Mouse (Mus musculus) hematopoietic multipotent progenitor cell, adult 10-12 weeks (in vitro differentiated cells): Measurements from ENCODE around the gene Eogt. TPM values are rescaled to one million over a fixed set of nuclear protein-coding genes. Genes with fewer than 3 reads are reported as not detected.

ENCODE experiments used
- polyA plus RNA-seq: library from polyadenylated mRNA; stranded (reverse); fragments of >175 nt; gene quantifications from 2 replicates; pipeline ENCODE4 v1.2.3, GENCODE M21; 2012; ENCODE audit warnings: low replicate concordance

Eogt gene
- 1.0 and 1.1 TPM in 2 replicates for polyA plus RNA-seq

DNA sequence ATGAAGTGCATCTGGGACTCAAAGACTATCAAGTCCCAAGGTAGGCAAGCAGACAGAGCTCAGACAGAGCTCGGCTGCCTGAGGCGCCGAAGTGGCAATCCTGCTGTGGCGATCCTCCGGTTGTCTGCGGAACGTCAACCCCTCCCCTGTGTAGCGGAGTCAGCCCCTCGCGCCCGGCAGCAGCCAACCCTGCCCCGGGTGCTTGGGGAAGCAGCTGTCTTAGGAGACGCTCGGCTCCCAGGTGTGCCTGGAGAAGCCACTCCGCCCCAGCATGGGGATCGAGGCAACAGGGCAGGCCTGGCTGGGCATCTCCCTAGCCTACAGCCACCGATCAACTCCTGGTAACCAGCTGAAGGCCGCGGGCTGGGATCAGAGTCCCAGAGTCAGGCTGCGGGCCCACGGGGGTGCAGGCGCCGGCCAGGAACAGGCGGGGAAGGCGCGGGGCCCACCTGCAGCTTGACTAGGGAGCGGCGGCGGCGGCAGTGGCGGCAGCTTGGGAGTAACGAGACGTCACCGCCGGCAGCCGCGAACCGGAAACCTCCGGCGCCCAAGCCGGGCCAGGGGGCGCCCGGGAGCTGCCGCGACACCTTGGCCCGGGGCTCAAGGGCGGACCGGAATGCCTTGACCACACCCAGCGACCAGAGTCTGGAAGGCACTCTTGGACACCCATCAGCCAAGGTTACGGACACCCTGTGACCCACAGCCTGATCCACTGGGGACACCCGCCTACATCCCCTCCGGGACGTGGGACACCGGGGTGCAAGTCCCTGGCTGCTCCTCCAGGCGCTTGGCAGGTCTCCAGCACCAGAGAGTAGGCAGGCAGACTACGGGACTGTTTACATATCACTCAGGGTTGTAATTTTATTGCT lies at the start of gene Eogt:
Gene Eogt (minus strand): TSS at position 800 of the 869 bp plus-strand sequence.

DNA sequence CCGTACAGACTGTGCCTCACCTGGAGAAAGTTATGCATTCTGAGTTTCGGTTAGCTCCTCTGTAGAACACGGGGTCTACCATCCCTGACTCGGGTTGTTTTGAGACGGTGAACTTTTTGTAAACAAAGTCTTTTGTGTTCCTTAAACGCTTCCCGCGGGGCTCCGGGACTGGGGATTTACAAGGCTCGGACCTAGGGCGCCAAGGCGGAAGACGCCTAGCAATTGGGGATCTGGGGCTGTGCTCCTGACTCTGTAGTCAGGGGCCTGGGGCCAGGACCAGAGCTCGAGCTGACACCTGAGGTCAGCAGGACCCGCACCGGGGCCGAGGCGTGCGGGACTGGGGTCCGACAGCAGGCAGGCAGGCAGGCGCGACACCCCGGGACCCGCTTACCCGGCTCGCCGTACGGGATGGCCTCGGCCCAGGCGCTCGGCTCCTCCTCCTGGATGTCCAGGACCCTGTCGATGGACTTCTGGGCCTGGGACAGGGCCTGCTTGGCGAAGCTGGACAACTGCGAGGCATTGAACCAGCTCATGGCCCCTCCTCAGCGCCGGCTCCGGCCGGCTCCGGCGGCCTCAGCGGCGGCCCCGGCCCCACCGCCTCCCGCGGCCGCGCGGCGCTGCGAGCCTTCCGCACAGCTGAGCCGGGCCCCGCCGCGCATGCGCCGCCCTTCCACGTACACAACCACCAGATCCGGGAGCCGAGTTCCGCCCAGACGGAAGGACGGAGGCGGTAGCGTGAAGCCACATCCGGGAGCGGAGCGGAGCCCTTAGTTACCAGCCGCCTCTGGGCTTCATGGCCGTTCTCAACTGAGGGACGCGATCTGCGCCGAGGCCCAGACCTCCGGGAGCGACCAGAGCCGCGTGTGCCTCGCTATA lies 29.7 kb upstream of the Eogt start, which contains the start of gene Tmf1:
Gene Tmf1 (minus strand): TSS at position 632 of the 876 bp plus-strand sequence.

DNA sequence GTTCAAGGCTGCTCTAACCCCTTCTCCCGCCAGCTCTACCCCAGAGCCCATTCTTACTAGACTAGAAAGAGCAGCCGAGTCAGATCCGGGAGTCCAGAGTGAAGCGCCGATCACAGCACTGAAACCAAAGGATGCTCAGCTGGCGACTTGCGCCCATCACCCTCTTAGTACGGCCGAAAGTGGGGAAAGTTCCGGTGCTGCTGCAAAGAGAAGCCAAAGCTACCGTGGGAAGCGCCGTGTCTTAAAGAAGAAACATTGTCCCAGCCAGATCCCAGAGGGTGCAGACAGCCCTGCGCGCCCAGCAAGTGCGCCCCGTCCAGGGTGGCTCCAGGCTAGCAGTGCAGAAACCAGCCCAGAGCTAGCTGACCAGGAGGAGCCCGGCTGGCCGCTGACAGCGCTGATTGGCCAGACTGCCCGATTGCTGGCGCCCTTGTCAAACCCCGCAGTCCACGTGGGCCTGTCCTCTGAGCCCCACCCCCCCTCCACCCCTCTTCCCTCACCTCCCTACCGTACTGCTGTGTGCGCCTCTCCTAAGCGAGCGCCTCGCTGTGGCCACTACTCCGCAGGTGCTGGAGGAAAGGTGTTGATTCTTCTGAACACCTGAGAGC lies 88.8 kb downstream of the Eogt start, which contains the start of gene Fam19a4:
Gene Fam19a4 (minus strand): TSS at position 340 of the 608 bp plus-strand sequence.

Other genes starting within 250 kb of the Eogt start
- not detected in 2 replicates for gene Fam19a4, start 88.8 kb downstream of the Eogt start, polyA plus RNA-seq
- gene Tmf1, start 29.9 kb upstream of the Eogt start, polyA plus RNA-seq, result 11.1 and 19.3 TPM in 2 replicates
- 9.6 and 15.3 TPM in 2 replicates for gene Uba3, start 56.5 kb upstream of the Eogt start, polyA plus RNA-seq
- 12.9 and 72.9 TPM in 2 replicates for gene Arl6ip5, start 61.5 kb upstream of the Eogt start, polyA plus RNA-seq
- not detected in 2 replicates for gene Lmod3, start 103.6 kb upstream of the Eogt start, polyA plus RNA-seq